8 mouse cellular contexts compared by ENCODE assay signal in genomic region chr13:112264666-112265065, GRCm38 (mm10). TPM values are rescaled to one million over a fixed set of nuclear protein-coding genes. Genes with fewer than 3 reads are reported as not detected.
DNase-seq lines count a peak whose midpoint lies in the region; ATAC-seq lines count a peak whose summit lies in the region.

No protein-coding gene starts in this region.

- intact Hi-C loops in left cerebral cortex, postnatal 25 days (cut with DNase I), result loop anchor here (1.0 to 10.0 kb wide), 3 partner anchors 476 to 800 kb away; no protein-coding TSS in a partner anchor

- no peaks in the 10 kb centered on the region for H3K9me3 ChIP-seq in heart, embryonic 16.5 days (replicated peaks; ENCODE audit: control insufficient read depth, low read length)
- no peaks in the 10 kb centered on the region for H3K9me3 ChIP-seq in heart, embryonic 11.5 days (replicated peaks; ENCODE audit: control insufficient read depth, low read length)
- no peaks in the 10 kb centered on the region for H3K9me3 ChIP-seq in embryonic facial prominence, embryonic 11.5 days (replicated peaks; ENCODE audit: control insufficient read depth, low read length)

- 15% methylated on average over 4 of the region's 4 CpGs for WGBS in heart, embryonic 16.5 days
- WGBS in heart, embryonic 11.5 days (ENCODE audit: insufficient replicate concordance), result 16% methylated on average over 4 of the region's 4 CpGs
- 22% methylated on average over 4 of the region's 4 CpGs for WGBS in embryonic facial prominence, embryonic 11.5 days

- H3K4me3 ChIP-seq in heart, embryonic 16.5 days (ENCODE audit: low read length), result no peak overlapping the region
- H3K4me3 ChIP-seq in heart, embryonic 11.5 days (ENCODE audit: low read depth, low read length), result no peak overlapping the region
- H3K4me3 ChIP-seq in embryonic facial prominence, embryonic 11.5 days (ENCODE audit: low read depth, low read length), result no peak overlapping the region

- no peaks in the 10 kb centered on the region for H3K4me1 ChIP-seq in heart, embryonic 16.5 days (ENCODE audit: control insufficient read depth, insufficient read depth, low read length)
- H3K4me1 ChIP-seq in heart, embryonic 11.5 days (ENCODE audit: control insufficient read depth, insufficient read depth, low read length), result no peaks in the 10 kb centered on the region
- no peaks in the 10 kb centered on the region for H3K4me1 ChIP-seq in embryonic facial prominence, embryonic 11.5 days (ENCODE audit: control insufficient read depth, insufficient read depth, low read length)

- DNase-seq in 3T3-L1 (ENCODE audit: low read depth, low spot score), result peak; percentile 61
- DNase-seq in R1 (ENCODE audit: low read depth, low spot score), result peak; percentile 37
- peak; percentile 54 for DNase-seq in embryonic facial prominence, embryonic 11.5 days (ENCODE audit: low spot score)
- peak; percentile 33 to 38 for DNase-seq in left cerebral cortex, postnatal 25 days (ENCODE audit: low spot score in 2 of 2)
- DNase-seq in retina, embryonic 14.5 days (ENCODE audit: low spot score), result peak; percentile 72
- DNase-seq in gastrocnemius, adult 18-20 months (ENCODE audit: low spot score), result no peak

- H3K27me3 ChIP-seq in heart, embryonic 16.5 days (ENCODE audit: control insufficient read depth, insufficient read depth, low read length), result no peaks in the 10 kb centered on the region
- no peaks in the 10 kb centered on the region for H3K27me3 ChIP-seq in heart, embryonic 11.5 days (ENCODE audit: control insufficient read depth, insufficient read depth, low read length)
- no peaks in the 10 kb centered on the region for H3K27me3 ChIP-seq in embryonic facial prominence, embryonic 11.5 days (ENCODE audit: control insufficient read depth, insufficient read depth, low read length)

- ATAC-seq in heart, embryonic 16.5 days (replicated peaks; ENCODE audit: extremely low read depth, insufficient read depth, low FRiP score), result 0 out of 2 replicates have a peak, but pooled peaks have one; percentile 55
- no peak for ATAC-seq in heart, embryonic 11.5 days (replicated peaks; ENCODE audit: insufficient number of reproducible peaks, low FRiP score, low TSS enrichment)
- ATAC-seq in embryonic facial prominence, embryonic 11.5 days (replicated peaks; ENCODE audit: insufficient number of reproducible peaks, low FRiP score, low TSS enrichment, low read depth), result no peak

- H3K9ac ChIP-seq in heart, embryonic 16.5 days (ENCODE audit: low read length), result no peak overlapping the region
- H3K9ac ChIP-seq in heart, embryonic 11.5 days (ENCODE audit: low read depth, low read length), result no peak overlapping the region
- no peak overlapping the region for H3K9ac ChIP-seq in embryonic facial prominence, embryonic 11.5 days (replicated peaks; ENCODE audit: low read length)

- no peak overlapping the region for H3K4me2 ChIP-seq in heart, embryonic 16.5 days (ENCODE audit: low read depth, low read length)
- H3K4me2 ChIP-seq in heart, embryonic 11.5 days, result no peak overlapping the region
- no peak overlapping the region for H3K4me2 ChIP-seq in embryonic facial prominence, embryonic 11.5 days (ENCODE audit: low read depth, low read length)

- no peak overlapping the region for H3K27ac ChIP-seq in heart, embryonic 16.5 days (ENCODE audit: low read length)
- no peak overlapping the region for H3K27ac ChIP-seq in heart, embryonic 11.5 days (ENCODE audit: low read depth, low read length)
- no peak overlapping the region for H3K27ac ChIP-seq in embryonic facial prominence, embryonic 11.5 days (replicated peaks; ENCODE audit: low read depth, low read length)

- no peaks in the 10 kb centered on the region for H3K36me3 ChIP-seq in heart, embryonic 16.5 days (ENCODE audit: control insufficient read depth, insufficient read depth)
- H3K36me3 ChIP-seq in heart, embryonic 11.5 days (ENCODE audit: control insufficient read depth, insufficient read depth, low read length), result no peaks in the 10 kb centered on the region
- H3K36me3 ChIP-seq in embryonic facial prominence, embryonic 11.5 days (replicated peaks; ENCODE audit: control insufficient read depth, insufficient read depth, low read depth, low read length), result no peaks in the 10 kb centered on the region

RNA-seq across cellular contexts. Expression of gene Ankrd55, which starts 23.6 kb away (rescaled TPM):
- 0.15 and 0.32 TPM in 2 replicates for polyA plus RNA-seq in heart, embryonic 16.5 days (2015; fragmentation: Nextera tagmentation; extraction: Ambion mirVana)
- 0.14 and 0.63 TPM in 2 replicates for polyA plus RNA-seq in heart, embryonic 11.5 days (2014; fragmentation: Nextera tagmentation; extraction: Ambion mirVana)
- polyA plus RNA-seq in embryonic facial prominence, embryonic 11.5 days (2014; fragmentation: Nextera tagmentation; extraction: Ambion mirVana), result 1.0 and 1.1 TPM in 2 replicates
- total RNA-seq in left cerebral cortex, postnatal 25 days (2021), result 1 to 10 TPM; 3.2 to 3.8 TPM
- under 1 TPM; 0.18 to 0.19 TPM for total RNA-seq in gastrocnemius, adult 18-20 months (2021)
